Mouse (Mus musculus) right cerebral cortex, postnatal 25 days (tissue): ENCODE measurements around the gene Ssr2.

Source experiments
- DNase-seq: peaks from one replicate; pipeline ENCODE4 v3.0.0; 2022

Gene Ssr2

DNA sequence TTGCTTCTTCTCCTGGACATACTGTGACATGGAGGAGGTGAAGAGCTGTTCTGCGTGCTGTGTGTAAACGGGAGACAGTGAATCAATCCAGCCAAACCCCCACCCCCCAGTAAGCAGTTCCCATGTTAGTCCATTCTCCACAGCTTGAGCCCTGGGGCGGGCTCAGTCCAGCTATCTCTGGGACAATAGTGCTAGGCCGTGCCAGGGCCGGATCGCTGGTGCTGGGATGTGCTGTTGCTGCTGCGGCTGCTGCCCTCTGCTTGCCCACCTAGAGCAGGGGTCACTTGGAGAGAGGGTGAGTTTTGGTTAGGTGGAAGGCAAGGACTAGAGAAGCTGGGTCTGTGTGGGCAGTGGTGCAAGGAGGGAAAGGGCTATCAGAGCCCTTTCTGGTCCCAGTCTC, 50.6 kb downstream of the Ssr2 start:
- no peak for DNase-seq

DNA sequence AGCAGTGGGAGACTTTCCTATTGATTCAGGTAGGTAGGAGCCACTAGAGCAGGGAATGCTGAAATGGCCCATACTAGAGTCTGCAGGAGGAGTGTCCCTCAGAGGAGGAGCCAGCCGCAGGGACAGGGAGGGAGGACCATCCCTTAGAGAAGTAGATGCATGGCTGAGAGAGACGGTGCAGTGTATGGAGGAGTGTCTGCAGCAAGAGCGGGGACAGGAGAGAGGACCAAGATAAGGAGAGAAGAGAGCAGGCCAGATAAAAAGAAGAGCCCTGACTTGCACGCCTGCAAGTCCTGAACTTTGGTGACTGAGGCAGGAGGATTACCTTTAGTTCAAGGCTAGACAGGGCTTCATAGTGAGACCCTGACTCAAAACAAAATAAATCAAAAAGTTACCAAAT, 51.4 kb downstream of the Ssr2 start:
- no peak for DNase-seq

DNA sequence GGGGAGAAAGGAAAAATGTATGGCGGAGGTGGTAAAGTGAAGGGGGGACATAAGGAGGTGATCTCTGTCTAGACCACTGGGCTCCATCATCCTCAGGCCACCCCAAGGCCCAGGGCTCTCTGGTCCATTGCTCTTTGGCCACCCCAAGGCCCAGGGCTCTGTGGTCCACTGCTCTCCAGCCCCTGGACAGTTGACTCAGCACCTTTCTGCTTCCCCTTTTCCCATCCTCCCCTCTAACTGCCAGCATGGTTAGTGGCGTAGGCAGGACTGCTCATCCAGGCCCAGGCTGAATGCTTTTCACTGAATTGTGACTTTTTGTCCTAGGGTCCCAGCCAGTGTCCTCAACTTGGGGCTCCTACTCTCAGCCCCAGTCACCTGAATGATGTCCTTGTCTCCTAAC, 51.9 kb downstream of the Ssr2 start:
- DNase-seq, result no peak

DNA sequence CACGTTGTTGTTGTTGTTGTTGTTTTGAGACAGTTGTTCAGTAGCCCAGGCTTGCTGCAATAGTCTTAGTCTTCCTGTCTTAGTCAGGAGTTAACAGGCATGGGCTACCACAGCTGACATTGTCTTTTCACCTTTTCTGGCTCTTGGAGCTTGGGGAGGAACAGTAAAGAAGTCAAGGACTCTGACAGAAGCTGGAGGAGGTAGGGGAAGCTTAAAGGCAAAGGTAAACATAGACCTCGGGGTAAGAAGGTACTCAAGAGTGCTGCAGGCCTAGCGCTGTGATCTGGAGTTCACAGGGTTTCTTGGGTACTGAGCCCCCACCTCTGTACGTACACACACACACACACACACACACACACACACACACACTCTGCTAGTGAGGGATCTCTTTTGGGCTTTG, 53.1 kb downstream of the Ssr2 start:
- DNase-seq, result no peak

DNA sequence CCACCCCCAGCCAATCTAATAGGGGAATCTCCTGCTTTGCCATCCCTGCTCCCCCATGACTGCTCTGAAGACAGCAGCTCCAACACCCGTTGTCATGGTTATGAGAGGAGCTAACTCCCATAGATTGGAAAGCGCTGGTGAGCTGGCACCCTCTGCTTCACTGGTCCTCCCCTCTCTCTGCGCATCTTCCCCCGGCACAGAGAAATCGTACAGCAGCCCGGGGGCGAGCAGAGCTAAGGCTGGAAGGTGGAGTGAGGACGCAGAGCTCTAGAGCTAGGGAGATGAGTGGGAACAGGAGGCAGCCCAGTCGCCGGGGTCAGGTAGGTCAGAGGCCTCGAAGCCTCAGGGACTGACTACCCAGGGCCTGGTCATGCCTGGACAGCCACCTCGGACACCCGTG, 53.6 kb downstream of the Ssr2 start:
- DNase-seq, result peak; percentile 83

DNA sequence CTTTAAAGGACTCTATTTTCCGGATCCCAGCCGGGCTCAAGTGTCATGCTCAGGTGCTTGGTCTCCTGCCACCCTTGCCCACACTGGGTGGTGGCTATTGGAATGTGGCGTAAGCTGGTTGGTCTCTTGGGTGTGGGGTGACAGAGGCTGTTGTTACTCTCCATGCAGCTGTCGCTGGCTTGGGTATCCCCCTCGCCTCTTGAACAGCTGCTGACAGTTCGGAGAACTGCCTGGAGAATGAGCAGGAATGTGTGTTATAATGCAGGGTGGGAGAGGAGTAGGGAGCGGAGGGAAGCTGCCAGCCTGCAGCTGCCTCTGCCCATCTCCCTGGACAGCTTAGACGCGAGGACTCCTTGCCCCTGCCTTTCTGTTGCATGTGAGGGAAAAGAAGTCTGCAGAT, 54.3 kb downstream of the Ssr2 start:
- no peak for DNase-seq

DNA sequence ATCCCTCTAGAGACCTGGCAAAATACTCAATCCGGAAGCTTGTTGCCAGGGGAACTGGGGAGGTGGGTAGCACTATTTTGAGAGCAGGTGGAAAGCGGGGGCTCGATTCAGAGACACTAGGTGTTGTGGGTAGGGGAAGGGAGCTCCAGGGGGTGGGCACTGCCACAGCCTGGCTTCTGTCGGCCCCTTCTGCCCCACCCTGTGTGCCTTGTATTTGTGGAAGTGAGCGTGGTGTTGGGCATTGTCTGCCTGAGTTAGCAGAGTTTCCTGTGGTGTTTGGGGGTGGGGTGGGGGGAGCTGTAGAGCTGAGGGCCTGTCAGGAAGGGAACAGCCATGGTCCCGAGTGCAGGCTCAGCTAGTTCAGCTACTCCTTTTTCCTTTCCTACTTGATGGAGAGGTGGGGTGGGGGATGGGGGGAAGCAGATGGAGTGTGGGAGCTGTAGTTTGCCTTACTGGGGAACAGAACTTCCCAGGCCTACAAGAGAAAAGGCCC, 55.2 kb downstream of the Ssr2 start:
- peak; percentile 67 for DNase-seq

DNA sequence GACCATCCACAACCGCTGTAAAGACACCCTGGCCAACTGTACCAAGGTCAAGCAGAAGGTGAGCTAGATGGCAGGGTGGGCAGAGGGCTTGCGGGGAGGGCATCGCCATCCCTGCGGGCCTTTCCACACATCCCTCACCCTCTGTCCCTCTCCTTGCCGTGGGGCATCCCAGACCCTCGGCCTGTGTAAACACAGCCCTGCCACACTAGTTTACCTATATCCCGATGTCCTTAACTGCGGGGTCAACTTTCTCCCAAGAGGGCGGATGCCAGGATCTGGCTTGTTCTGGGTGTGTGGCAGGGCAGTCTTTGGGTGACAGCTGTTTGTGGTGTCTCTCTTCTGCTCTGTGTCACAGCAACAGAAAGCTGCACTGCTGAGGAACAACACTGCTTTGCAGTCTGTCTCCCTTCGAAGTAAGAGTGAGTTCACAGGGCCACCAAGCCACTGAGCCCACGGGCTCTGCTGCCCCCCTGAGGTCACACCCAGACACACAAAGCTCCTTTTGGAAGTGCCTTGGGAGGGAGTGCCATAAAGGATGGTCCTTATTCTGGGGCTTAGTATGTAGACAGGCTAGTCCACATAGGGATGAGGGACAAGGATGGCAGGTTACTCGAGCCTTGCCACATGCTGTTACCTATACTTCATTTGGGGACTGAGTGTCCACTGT, 56.4 kb downstream of the Ssr2 start:
- DNase-seq, result no peak

DNA sequence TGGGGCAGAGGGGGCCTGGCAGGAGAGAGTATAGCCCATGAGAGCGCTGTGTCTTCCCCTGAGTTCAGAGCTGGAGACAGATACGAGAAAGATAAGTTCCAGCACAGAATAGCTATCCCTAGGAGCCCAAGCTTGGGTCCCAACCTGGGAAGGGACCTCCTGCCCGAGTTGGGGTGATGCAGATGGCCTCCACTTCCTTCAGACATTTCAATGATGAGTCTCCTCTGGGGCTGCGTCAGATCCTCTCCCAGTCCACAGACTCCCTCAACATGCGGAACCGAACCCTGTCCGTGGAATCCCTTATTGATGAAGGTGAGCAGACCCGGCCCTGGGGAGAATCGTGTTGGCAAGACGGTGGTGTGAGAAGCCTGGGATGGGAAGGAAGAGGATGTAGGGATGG, 57.4 kb downstream of the Ssr2 start:
- DNase-seq, result no peak

DNA sequence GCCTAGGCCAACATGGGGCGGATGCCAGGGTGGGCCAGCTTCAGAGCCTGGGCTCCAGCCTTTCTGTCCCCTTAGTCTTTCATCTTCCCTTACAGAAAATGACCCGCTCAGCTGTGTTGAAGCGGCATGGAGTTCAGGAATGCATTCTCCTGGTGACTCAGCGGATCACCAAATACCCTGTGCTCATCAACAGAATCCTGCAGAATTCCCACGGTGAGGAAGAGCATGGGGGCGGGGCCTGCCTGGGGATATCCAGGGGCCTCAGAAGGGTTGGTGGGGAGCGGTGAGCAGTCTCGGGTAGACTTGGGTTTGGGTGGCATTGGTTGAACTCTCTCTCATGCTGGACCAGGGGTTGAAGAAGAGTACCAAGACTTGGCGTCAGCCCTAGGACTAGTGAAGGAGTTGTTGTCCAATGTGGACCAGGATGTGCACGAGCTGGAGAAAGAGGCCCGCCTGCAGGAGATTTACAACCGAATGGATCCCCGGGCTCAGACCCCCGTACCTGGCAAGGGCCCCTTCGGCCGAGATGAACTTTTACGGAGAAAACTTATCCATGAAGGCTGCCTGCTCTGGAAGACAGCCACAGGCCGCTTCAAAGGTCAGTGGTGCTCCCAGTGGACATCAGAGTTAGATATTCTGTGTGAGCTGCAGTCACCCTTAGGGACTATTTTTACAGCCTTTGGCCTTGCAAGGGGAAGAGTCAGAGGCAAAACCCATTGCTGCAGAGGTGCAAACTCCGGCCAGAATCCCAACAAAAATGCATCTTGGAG, 60.0 kb downstream of the Ssr2 start:
- no peak for DNase-seq

DNA sequence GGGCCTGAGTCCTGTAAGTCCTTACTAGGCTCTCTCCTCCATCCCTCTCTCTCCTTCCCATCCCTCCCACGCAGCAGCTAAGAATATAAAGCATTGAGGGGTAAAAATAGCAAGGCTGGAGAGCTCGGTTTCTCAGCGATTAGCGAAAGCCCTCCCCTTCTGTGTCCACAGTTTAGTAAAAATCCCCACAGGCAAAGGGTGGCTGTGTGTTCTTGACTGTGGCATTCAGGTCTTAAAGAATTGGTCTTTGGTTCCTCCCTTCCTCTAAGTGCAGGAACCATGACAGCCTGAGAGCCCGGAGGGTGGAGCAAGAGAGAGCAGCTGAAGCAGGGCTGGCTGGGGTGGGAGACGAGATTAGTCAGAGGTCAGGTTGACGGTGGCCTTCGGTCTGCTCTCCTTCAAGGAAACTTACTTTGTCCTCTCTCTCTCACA, 60.9 kb downstream of the Ssr2 start:
- no peak for DNase-seq

DNA sequence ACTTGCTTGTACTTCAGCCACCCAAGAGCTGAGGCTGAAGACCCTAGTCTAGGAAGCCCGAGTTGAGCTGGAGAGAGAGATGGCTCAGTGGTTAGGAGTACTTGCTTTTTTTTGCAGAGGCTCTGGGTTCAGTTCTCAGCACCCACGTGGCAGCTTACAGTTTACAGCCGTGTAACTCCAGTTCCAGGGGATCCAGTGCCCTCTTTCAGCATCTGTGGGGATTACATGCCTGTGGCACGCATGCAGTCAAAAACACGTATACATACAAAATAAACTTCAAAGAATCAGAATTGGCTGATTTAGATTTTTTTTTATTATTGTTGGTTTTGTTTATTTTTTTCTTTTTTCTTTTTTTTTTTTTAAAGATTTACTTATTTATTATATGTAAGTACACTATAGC, 61.5 kb downstream of the Ssr2 start:
- DNase-seq, result no peak
